Mouse (Mus musculus): ENCODE measurements around the gene Crhbp. TPM values are rescaled to one million over a fixed set of nuclear protein-coding genes. Genes with fewer than 3 reads are reported as not detected.

Gene Crhbp
- 0.11 TPM in 1 of 2 replicates, not detected in the other for polyA plus RNA-seq (2014; fragmentation: Nextera tagmentation; extraction: Ambion mirVana)

DNA sequence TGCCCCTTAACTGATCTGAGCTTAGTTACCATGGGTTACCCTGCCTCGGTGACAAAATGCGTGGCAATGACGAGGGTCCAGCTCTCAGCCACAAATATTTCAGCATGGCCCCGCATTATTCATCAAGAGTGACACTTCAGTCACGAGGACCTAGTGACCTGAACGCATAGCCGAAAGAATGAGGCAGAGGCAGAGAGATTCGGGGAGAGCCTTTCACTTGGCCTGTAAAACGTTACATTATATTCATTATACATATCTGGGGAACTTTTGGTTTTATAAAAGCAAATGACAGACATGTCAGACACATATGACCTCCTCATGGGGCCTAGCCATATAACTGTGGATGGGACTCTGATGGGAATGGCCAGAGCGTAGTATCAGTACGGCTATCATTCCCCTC lies at the start of gene Crhbp:
Gene Crhbp (minus strand): TSS at position 101 of the 400 bp plus-strand sequence.
- no peaks in the 10 kb centered on the region for H3K4me1 ChIP-seq (ENCODE audit: insufficient read depth)
- no peak for TF ChIP-seq CTCF (IDR thresholded peaks at IDR 0.05; ENCODE audit: low read depth)
- peaks cover 29% of the 10 kb centered on the region for H3K27me3 ChIP-seq (ENCODE audit: insufficient read depth, low read length)
- 38% methylated on average over 11 of the region's 11 CpGs for WGBS
- H3K9me3 ChIP-seq (ENCODE audit: low read depth, low read length) = no peaks in the 10 kb centered on the region
- H3K9ac ChIP-seq = peak within 1 kb of the TSS; percentile 16; the same call in 1 of the 2 replicates
- no peak within 1 kb of the TSS for H3K27ac ChIP-seq (ENCODE audit: low read depth)
- DNase-seq (no peak), ATAC-seq (ENCODE audit: insufficient read depth) (no peak)
- H3K4me2 ChIP-seq = peak within 1 kb of the TSS; percentile 83
- H3K4me3 ChIP-seq (ENCODE audit: low read depth, low read length) = peak within 1 kb of the TSS; percentile 40
- no peaks in the 10 kb centered on the region for H3K36me3 ChIP-seq (ENCODE audit: insufficient read depth)

DNA sequence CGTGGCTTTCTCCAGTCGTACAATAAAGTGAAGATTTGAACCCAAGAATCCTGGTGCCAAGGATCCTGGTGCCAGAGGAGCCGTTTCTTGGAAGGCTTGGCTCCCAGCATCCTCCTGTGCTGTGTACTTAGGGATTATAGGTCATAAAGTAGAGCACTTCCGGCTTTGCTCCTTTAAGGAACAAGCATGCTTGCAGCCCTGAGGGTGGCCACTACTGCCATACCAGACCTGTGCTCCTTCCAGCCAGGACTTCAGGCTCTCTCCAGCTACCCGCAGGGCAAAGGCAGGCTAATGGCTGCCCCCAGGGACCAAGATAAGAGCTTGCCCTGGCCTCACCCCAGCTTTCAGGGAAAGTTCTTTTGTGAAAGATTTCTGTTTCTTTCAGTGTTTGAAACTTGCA lies 48.6 kb upstream of the Crhbp start:
- Histone ChIP-seq H3K9ac (no peak overlapping the region), H3K9me3 (ENCODE audit: low read depth, low read length) (no peaks in the 10 kb centered on the region), H3K27ac (ENCODE audit: low read depth) (no peak overlapping the region), H3K27me3 (ENCODE audit: insufficient read depth, low read length) (no peaks in the 10 kb centered on the region), H3K4me3 (ENCODE audit: low read depth, low read length) (no peak overlapping the region), H3K4me2 (no peak overlapping the region), H3K36me3 (ENCODE audit: insufficient read depth) (no peaks in the 10 kb centered on the region), H3K4me1 (ENCODE audit: insufficient read depth) (peaks cover 11% of the 10 kb centered on the region)
- TF ChIP-seq CTCF (IDR thresholded peaks at IDR 0.05; ENCODE audit: low read depth) = no peak
- no peak for ATAC-seq (ENCODE audit: insufficient read depth)
- WGBS = 57% methylated on average over 5 of the region's 5 CpGs
- no peak for DNase-seq

DNA sequence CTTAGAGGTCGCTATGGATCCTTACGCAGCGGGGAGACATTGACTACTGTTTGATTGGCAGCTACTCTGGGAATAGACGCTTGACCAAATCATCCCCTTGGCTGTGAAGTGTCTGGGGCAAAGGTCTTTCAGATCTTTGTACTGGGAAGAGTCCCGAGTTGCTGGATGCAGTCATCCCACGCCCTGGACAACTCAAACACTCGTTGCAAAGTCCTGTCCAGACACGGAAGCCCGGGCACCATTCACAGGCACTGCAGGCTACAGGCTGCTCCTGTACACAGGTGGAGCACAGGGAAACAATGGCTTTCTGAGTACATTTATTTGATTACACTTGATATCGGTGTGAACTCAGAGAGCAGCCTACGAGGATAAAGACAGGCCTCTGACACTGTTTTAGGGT lies 46.6 kb upstream of the Crhbp start:
- H3K27me3 ChIP-seq (ENCODE audit: insufficient read depth, low read length) = no peaks in the 10 kb centered on the region
- no peaks in the 10 kb centered on the region for H3K36me3 ChIP-seq (ENCODE audit: insufficient read depth)
- H3K4me1 ChIP-seq (ENCODE audit: insufficient read depth) = peaks cover 11% of the 10 kb centered on the region
- 59% methylated on average over 11 of the region's 11 CpGs for WGBS
- DNase-seq = no peak
- H3K9me3 ChIP-seq (ENCODE audit: low read depth, low read length) = no peaks in the 10 kb centered on the region
- no peak overlapping the region for H3K4me2 ChIP-seq
- TF ChIP-seq CTCF (IDR thresholded peaks at IDR 0.05; ENCODE audit: low read depth) = no peak
- ATAC-seq (ENCODE audit: insufficient read depth) = no peak
- H3K4me3 ChIP-seq (ENCODE audit: low read depth, low read length) = no peak overlapping the region
- H3K27ac ChIP-seq (ENCODE audit: low read depth) = no peak overlapping the region
- no peak overlapping the region for H3K9ac ChIP-seq

DNA sequence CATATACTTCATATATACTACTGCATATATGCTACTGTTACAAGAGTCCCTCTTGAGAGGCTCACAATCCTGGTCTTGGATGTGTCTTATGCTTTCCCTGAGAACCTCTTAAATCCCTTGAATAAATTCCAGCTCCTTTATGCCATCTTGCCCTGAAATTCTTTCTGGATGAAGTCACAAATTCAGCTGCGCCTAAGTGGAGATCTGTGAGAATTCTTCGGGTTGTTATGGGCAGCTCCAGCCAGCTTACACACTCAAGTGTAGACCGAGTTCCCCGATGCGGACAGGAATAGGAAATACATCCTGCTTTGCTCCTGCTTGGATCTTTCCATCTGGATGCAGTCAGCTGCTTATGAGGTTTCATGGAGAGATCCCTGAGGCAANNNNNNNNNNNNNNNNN lies 39.9 kb upstream of the Crhbp start:
- DNase-seq (peak; percentile 75), ATAC-seq (ENCODE audit: insufficient read depth) (peak; percentile 79)
- 20% methylated on average over 5 of the region's 5 CpGs for WGBS
- H3K4me1 ChIP-seq (ENCODE audit: insufficient read depth) = no peaks in the 10 kb centered on the region
- H3K27ac ChIP-seq (ENCODE audit: low read depth) = peak overlapping the region; percentile 60
- no peak overlapping the region for H3K4me3 ChIP-seq (ENCODE audit: low read depth, low read length)
- no peak overlapping the region for H3K9ac ChIP-seq
- no peaks in the 10 kb centered on the region for H3K27me3 ChIP-seq (ENCODE audit: insufficient read depth, low read length)
- no peak overlapping the region for H3K4me2 ChIP-seq
- H3K9me3 ChIP-seq (ENCODE audit: low read depth, low read length) = no peaks in the 10 kb centered on the region
- H3K36me3 ChIP-seq (ENCODE audit: insufficient read depth) = no peaks in the 10 kb centered on the region
- no peak for TF ChIP-seq CTCF (IDR thresholded peaks at IDR 0.05; ENCODE audit: low read depth)

DNA sequence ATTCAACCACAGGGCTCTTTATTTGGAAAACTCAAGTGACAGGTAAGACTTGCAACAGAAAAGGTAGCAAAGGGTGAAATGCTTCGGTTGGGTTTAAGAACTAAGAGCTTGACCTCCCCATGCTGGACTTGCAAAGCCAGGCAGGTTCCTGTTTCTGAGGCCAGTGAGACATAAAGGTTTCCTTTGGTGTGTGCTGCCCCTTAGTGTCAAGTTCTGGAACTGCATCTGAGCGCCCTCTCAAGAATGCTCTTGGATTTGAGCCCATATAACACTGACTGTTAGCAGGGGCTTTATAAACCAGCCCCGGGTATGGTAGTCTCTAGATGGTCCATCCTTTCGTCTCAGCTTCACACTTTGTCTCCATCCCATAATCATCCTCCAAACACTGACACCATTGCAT lies 36.7 kb upstream of the Crhbp start:
- Histone ChIP-seq H3K9ac (no peak overlapping the region), H3K9me3 (ENCODE audit: low read depth, low read length) (no peaks in the 10 kb centered on the region), H3K4me3 (ENCODE audit: low read depth, low read length) (no peak overlapping the region), H3K27ac (ENCODE audit: low read depth) (no peak overlapping the region), H3K4me1 (ENCODE audit: insufficient read depth) (no peaks in the 10 kb centered on the region), H3K27me3 (ENCODE audit: insufficient read depth, low read length) (no peaks in the 10 kb centered on the region), H3K36me3 (ENCODE audit: insufficient read depth) (no peaks in the 10 kb centered on the region), H3K4me2 (no peak overlapping the region)
- TF ChIP-seq CTCF (IDR thresholded peaks at IDR 0.05; ENCODE audit: low read depth) = peak; percentile 92
- ATAC-seq (ENCODE audit: insufficient read depth) (0 out of 2 replicates have a peak, but pooled peaks have one; percentile 21), DNase-seq (peak; percentile 96)
- 6% methylated on average over 4 of the region's 4 CpGs for WGBS

DNA sequence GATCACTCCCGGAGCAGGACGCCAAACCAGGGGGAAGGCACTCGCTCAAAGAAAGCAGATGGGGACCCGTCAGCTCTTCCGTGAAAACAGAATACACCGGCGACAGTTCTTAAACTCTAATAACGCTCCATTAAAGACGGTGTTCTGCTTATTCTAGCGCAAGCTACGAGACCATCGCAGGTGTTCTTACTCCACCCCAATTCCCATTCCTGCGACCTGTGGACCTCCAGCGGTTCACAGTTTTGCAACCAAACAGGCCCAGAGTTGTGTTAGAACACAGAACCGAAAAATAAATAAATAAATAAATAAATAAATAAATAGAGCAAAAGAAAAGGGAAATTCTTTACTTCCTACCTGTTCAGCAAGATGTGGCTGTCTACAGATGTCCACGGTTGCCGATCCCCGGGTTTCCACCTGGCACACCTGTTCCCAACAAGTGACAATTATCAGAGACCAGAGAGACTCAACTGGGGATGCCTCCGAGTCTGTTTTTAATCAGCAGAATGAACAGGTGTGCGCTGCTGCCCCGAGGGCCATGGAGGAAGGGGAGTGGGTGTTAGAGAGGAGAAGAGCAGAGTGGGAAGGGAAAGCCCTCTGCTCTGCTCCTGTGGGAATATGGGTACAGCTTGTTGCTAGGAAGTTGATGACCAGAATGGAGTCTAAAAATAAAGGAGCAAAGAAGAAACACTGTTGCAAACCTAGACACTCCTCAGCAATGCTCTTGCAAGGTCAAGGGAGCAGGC lies 34.1 kb upstream of the Crhbp start, which contains the start of gene S100z:
Gene S100z (minus strand): TSS at position 51 of the 743 bp plus-strand sequence.
- H3K9ac ChIP-seq = no peak within 1 kb of the TSS
- DNase-seq (no peak), ATAC-seq (ENCODE audit: insufficient read depth) (no peak)
- no peak within 1 kb of the TSS for H3K4me3 ChIP-seq (ENCODE audit: low read depth, low read length)
- H3K4me2 ChIP-seq = no peak within 1 kb of the TSS
- H3K36me3 ChIP-seq (ENCODE audit: insufficient read depth) = no peaks in the 10 kb centered on the region
- no peaks in the 10 kb centered on the region for H3K27me3 ChIP-seq (ENCODE audit: insufficient read depth, low read length)
- no peaks in the 10 kb centered on the region for H3K9me3 ChIP-seq (ENCODE audit: low read depth, low read length)
- H3K4me1 ChIP-seq (ENCODE audit: insufficient read depth) = peaks cover 4% of the 10 kb centered on the region; the same call in 1 of the 2 replicates
- no peak for TF ChIP-seq CTCF (IDR thresholded peaks at IDR 0.05; ENCODE audit: low read depth)
- 84% methylated on average over 21 of the region's 21 CpGs for WGBS
- H3K27ac ChIP-seq (ENCODE audit: low read depth) = no peak within 1 kb of the TSS

DNA sequence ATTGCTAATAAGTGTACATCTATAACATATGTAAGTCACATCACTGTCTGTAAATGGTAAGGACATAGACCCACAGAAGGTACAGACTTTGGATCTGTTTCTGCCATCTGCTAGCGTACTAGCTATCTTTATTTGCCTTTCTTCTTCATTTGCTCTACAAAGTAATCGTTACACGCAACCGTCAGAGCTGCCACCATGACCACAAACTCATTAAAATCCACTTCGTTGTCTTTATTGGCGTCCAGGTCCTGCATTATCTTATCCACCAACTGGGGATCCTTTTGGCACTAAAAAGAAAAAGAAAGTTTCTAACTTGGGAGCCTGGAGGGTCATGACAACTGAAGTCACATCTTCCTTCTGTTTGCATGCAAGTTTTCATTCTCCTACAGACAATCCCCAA lies 32.4 kb upstream of the Crhbp start:
- WGBS = 72% methylated on average over 6 of the region's 6 CpGs
- Histone ChIP-seq H3K4me2 (no peak overlapping the region), H3K4me3 (ENCODE audit: low read depth, low read length) (no peak overlapping the region), H3K27ac (ENCODE audit: low read depth) (no peak overlapping the region), H3K9me3 (ENCODE audit: low read depth, low read length) (no peaks in the 10 kb centered on the region), H3K27me3 (ENCODE audit: insufficient read depth, low read length) (no peaks in the 10 kb centered on the region), H3K4me1 (ENCODE audit: insufficient read depth) (peaks cover 4% of the 10 kb centered on the region; the same call in 1 of the 2 replicates), H3K36me3 (ENCODE audit: insufficient read depth) (no peaks in the 10 kb centered on the region), H3K9ac (no peak overlapping the region)
- TF ChIP-seq CTCF (IDR thresholded peaks at IDR 0.05; ENCODE audit: low read depth) = no peak
- DNase-seq (no peak), ATAC-seq (ENCODE audit: insufficient read depth) (no peak)

Measured in lung, embryonic 14.5 days (tissue).